Mouse (Mus musculus): ENCODE measurements around the gene Wsb2.
"Not testable (repeated sequence)": the region's sequence is repeated elsewhere in the genome, so short reads cannot be mapped to it uniquely, and the experiment has no call there.

Gene Wsb2

GRCm38 (mm10) chr5:117381785-117382184 is 24.7 kb downstream of the Wsb2 start:
- in situ Hi-C loops (cut with MboI, MseI): loop anchor here (25.0 kb wide), 1 partner anchor 681 kb away; no protein-coding TSS in a partner anchor

GRCm38 (mm10) chr5:117383198-117383597 is 26.1 kb downstream of the Wsb2 start:
- in situ Hi-C loops (cut with MboI, MseI): loop anchor here (25.0 kb wide), 1 partner anchor 679 kb away; no protein-coding TSS in a partner anchor

GRCm38 (mm10) chr5:117388296-117388751 is 31.2 kb downstream of the Wsb2 start:
- in situ Hi-C loops (cut with MboI, MseI): loop anchor here (25.0 kb wide), 1 partner anchor 674 kb away; no protein-coding TSS in a partner anchor

GRCm38 (mm10) chr5:117388877-117389276 is 31.8 kb downstream of the Wsb2 start, which contains the start of gene Rfc5:
Gene Rfc5, minus strand, starts transcription at chr5:117389047.
- in situ Hi-C loops (cut with MboI, MseI): loop anchor here (25.0 kb wide), 1 partner anchor 673 kb away; no protein-coding TSS in a partner anchor

- in situ Hi-C loops (cut with MboI, MseI): loop anchor here (25.0 kb wide), 1 partner anchor 671 kb away; no protein-coding TSS in a partner anchor
Observed at GRCm38 (mm10) chr5:117390895-117391294, 33.8 kb downstream of the Wsb2 start.

GRCm38 (mm10) chr5:117395834-117396233 is 38.7 kb downstream of the Wsb2 start:
- in situ Hi-C loops (cut with MboI, MseI): loop anchor here (25.0 kb wide), 1 partner anchor 666 kb away; no protein-coding TSS in a partner anchor

GRCm38 (mm10) chr5:117396596-117397014 is 39.5 kb downstream of the Wsb2 start:
- in situ Hi-C loops (cut with MboI, MseI): loop anchor here (25.0 kb wide), 1 partner anchor 666 kb away; no protein-coding TSS in a partner anchor

- in situ Hi-C loops (cut with MboI, MseI): loop anchor here (25.0 kb wide), 1 partner anchor 665 kb away; no protein-coding TSS in a partner anchor
Observed at GRCm38 (mm10) chr5:117397371-117397770, 40.3 kb downstream of the Wsb2 start.

- in situ Hi-C loops (cut with MboI, MseI): loop anchor here (25.0 kb wide), 1 partner anchor 664 kb away; no protein-coding TSS in a partner anchor
Observed at GRCm38 (mm10) chr5:117398007-117398550, 41.0 kb downstream of the Wsb2 start.

- in situ Hi-C loops (cut with MboI, MseI): loop anchor here (25.0 kb wide), 1 partner anchor 663 kb away; no protein-coding TSS in a partner anchor
Observed at GRCm38 (mm10) chr5:117399281-117399680, 42.2 kb downstream of the Wsb2 start.

GRCm38 (mm10) chr5:117403609-117404008 is 46.5 kb downstream of the Wsb2 start:
- in situ Hi-C loops (cut with MboI, MseI): no loop called here

GRCm38 (mm10) chr5:117404671-117405070 is 47.6 kb downstream of the Wsb2 start:
- in situ Hi-C loops (cut with MboI, MseI): not testable (repeated sequence)

- in situ Hi-C loops (cut with MboI, MseI): no loop called here
Observed at GRCm38 (mm10) chr5:117408216-117408615, 51.1 kb downstream of the Wsb2 start.

- in situ Hi-C loops (cut with MboI, MseI): no loop called here
Observed at GRCm38 (mm10) chr5:117409369-117409768, 52.3 kb downstream of the Wsb2 start.

- in situ Hi-C loops (cut with MboI, MseI): no loop called here
Observed at GRCm38 (mm10) chr5:117413507-117414501, 56.7 kb downstream of the Wsb2 start, which contains the start of gene Ksr2. Gene Ksr2, plus strand, starts transcription at chr5:117414000.

GRCm38 (mm10) chr5:117414611-117415010 is 57.5 kb downstream of the Wsb2 start:
- in situ Hi-C loops (cut with MboI, MseI): no loop called here

- in situ Hi-C loops (cut with MboI, MseI): no loop called here
Observed at GRCm38 (mm10) chr5:117415011-117415912, 58.2 kb downstream of the Wsb2 start.

GRCm38 (mm10) chr5:117417442-117417841 is 60.3 kb downstream of the Wsb2 start:
- in situ Hi-C loops (cut with MboI, MseI): no loop called here
